Mouse (Mus musculus) left cerebral cortex, postnatal 14 days (tissue): ENCODE measurements at regions not wholly inside any gene's neighbourhood (a gene's known extent, or its start where the extent isn't known, plus 50 kb on each side); places are given as distances from the start of the nearest gene placed in this dataset.

Source experiments
- DNase-seq, 2 experiments: peaks; one replicate each; pipeline ENCODE4 v3.0.0; 2021 to 2022; ENCODE audit warnings: low spot score in 2 of 2, mixed read lengths in 1 of 2
- intact Hi-C: fragments of 180-260 bp; cut with DNase I; formaldehyde crosslinking; loops from one replicate; pipeline ENCODE4 v1.15.1; 2025

- DNase-seq = peak; percentile 3 to 7
Measured at GRCm38 (mm10) chr8:53695323-53695722, 56.5 kb upstream of the Neil3 start.

More at GRCm38 (mm10) chr8:53695323-53695722, 56.5 kb upstream of the Neil3 start:
- intact Hi-C loops = no loop called here
